Mouse (Mus musculus): ENCODE results near the gene Npas2. TPM values are rescaled to one million over a fixed set of nuclear protein-coding genes. Genes with fewer than 3 reads are reported as not detected.

Gene Npas2
- total RNA-seq, 4 experiments from 2014 or later = 31.9 to 34.3 (median 33.1) TPM

GRCm38 (mm10) chr1:39212982-39213381 is 19.5 kb downstream of the Npas2 start:
- no peak for DNase-seq (ENCODE audit: low spot score in 2 of 2)

- DNase-seq (ENCODE audit: low spot score in 2 of 2) = no peak
Observed at GRCm38 (mm10) chr1:39217584-39217983, 24.1 kb downstream of the Npas2 start.

- DNase-seq (ENCODE audit: low spot score in 2 of 2) = no peak
Observed at GRCm38 (mm10) chr1:39228401-39228800, 34.9 kb downstream of the Npas2 start.

GRCm38 (mm10) chr1:39230021-39230420 is 36.5 kb downstream of the Npas2 start:
- DNase-seq (ENCODE audit: low spot score in 2 of 2) = no peak

GRCm38 (mm10) chr1:39234815-39235449 is 41.4 kb downstream of the Npas2 start:
- DNase-seq (ENCODE audit: low spot score in 2 of 2) = no peak

GRCm38 (mm10) chr1:39237503-39238255 is 44.1 kb downstream of the Npas2 start:
- no peak for DNase-seq (ENCODE audit: low spot score in 2 of 2)

GRCm38 (mm10) chr1:39240860-39241584 is 47.5 kb downstream of the Npas2 start:
- DNase-seq (ENCODE audit: low spot score in 2 of 2) = no peak

GRCm38 (mm10) chr1:39244726-39245125 is 51.2 kb downstream of the Npas2 start:
- DNase-seq (ENCODE audit: low spot score in 2 of 2) = no peak

- DNase-seq (ENCODE audit: low spot score in 2 of 2) = peak; percentile 72 to 75
Observed at GRCm38 (mm10) chr1:39251679-39252078, 58.1 kb downstream of the Npas2 start.

- no peak for DNase-seq (ENCODE audit: low spot score in 2 of 2)
Observed at GRCm38 (mm10) chr1:39253771-39254170, 60.2 kb downstream of the Npas2 start.

- DNase-seq (ENCODE audit: low spot score in 2 of 2) = no peak
Observed at GRCm38 (mm10) chr1:39256051-39256450, 62.5 kb downstream of the Npas2 start.

GRCm38 (mm10) chr1:39256513-39257330 is 63.2 kb downstream of the Npas2 start:
- DNase-seq (ENCODE audit: low spot score in 2 of 2) = peak in 1 of 2 experiments; percentile 28

DNA sequence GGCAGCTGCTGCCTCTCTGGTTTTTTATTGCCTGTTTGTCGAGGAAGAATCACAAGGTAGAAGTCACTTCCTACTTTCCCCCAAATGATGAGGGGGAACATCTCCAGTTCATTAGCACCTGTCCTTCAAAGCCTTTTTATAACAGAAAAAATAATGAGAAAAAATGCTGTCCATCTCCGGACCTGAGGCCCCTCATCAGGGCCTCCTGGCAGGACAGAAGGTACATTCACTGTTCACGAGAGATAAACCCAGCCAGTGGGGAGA is 63.7 kb downstream of the Npas2 start:
- no peak for DNase-seq (ENCODE audit: low spot score in 2 of 2)

DNA sequence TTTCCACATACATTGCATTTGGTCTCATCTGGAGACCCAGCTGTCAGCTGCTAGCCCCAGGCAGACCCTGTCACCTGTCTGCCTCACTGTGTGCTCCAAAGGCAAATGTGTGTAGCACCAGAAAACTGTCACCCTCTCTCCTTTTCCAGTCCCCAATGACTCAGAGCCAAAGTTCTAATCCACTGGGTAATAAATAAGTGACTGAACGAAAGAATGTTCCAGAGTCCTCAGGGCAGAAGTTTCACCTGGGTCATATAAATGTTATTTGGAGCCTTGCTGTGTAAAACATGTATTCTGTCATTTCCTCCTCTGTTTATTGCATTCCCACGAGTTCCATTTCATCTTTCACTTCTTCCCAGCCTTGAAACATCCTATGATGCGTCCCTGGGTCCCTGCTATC is 66.1 kb downstream of the Npas2 start:
- no peak for DNase-seq (ENCODE audit: low spot score in 2 of 2)

GRCm38 (mm10) chr1:39260183-39260978 is 66.8 kb downstream of the Npas2 start:
- DNase-seq (ENCODE audit: low spot score in 2 of 2) = no peak

DNA sequence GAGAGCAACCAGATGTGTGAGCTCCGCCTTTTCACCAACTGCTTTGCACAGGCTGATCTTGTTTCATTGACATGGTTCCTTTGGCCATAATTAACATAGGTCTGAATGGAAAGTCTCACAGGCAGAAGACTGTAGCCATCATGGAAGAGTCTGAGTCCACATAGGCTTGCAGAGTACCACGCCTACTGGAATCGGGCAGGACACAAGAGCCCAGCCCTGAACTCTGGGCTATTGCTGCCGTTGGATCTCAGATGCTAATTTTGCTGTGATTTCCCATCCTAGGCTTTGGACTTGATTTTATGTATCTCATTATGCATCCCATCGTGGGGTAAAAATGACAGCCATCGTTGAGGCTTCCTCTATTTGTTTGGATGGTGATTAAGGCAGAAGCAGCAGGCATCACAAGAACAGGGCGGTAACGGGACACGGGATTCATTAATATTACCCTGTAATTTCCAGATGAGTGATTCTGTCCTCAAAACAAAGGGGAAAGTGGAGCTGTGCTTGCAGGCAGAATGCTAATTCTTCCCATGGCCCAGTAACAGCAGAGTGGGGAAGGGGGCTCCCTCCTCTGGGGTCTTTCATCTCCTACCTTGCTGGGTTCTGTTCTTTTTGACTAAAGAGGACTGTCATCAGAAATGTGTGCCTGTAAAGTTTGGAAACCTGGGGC is 73.4 kb downstream of the Npas2 start:
- DNase-seq (ENCODE audit: low spot score in 2 of 2) = no peak

DNA sequence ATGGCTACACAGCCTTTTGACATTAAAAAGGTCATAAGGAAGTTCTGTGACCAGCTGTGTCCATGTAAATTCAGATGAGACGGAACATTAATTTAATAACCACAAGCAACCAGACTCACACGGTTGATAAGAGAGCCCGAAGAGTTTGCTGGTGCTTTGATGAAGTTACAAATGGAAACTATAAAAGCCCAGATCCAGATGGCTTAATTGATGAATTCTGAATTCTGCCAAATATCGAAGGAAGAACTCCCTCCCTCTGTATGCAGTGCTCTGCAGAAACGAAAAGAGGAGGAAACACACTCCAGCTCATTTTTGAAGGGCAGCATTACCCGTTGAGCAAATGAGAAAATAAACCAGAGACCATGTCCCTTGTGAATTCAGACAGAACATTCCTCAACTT is 79.4 kb downstream of the Npas2 start:
- no peak for DNase-seq (ENCODE audit: low spot score in 2 of 2)

GRCm38 (mm10) chr1:39280391-39280790 is 86.9 kb downstream of the Npas2 start:
- no peak for DNase-seq (ENCODE audit: low spot score in 2 of 2)

DNA sequence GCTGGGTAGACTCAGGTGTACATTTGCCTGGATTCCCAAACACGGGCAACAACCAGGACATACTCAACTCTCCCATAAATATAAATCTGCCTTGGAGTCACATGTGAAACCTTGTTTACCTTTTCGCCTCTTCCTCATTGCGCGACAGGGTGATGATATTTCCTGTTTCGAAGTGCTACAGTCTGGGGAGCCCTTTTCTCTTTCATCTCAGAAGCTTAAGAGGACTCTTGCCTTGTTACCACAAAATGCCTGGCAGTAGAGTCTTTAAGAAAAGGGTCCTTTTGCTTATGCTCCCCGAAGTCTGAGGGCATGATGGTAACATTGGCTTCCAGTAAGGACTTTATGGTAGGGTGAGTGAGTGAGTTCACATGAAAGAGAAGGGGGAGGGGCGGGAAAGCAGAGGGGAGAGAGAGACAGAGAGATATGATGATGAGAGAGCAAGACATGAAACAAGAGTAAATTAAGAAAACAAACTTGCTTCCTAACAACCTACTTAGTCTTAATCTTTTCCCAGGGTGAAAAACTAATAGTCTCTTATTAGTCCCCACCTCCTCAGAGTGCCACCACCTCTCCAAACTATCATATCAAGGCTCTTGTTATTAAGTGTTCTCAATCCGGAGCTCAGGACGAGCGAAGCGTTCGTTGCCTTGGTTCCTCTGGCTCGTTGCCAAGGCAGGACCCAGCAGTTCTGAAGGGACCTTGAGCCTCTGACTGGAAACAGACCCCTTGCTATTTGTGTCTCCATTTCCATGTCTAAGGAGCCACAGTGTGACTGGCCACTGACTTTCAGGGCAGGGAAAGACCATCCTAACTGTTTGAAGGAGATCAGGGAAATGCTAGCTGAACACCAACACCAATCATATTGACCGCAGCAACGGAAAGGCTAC is 87.7 kb downstream of the Npas2 start:
- no peak for DNase-seq (ENCODE audit: low spot score in 2 of 2)
